Mouse (Mus musculus): ENCODE measurements around the gene Lrp6. TPM values are rescaled to one million over a fixed set of nuclear protein-coding genes. Genes with fewer than 3 reads are reported as not detected.

Lrp6 gene
- polyA plus RNA-seq, 1 experiment from 2014 or later: 14.6 TPM

- no peaks in the 10 kb centered on the region for H3K4me1 ChIP-seq
- ATAC-seq (ENCODE audit: low FRiP score): no peak
- WGBS: 96% methylated on average over 10 of the region's 10 CpGs
These were observed 87.3 kb downstream of the Lrp6 start for GRCm38 (mm10) chr6:134479481-134479880.

GRCm38 (mm10) chr6:134473143-134473561 is 93.6 kb downstream of the Lrp6 start:
- Histone ChIP-seq H3K27me3 (replicated peaks) (no peaks in the 10 kb centered on the region), H3K9me3 (replicated peaks) (no peaks in the 10 kb centered on the region), H3K4me1 (no peaks in the 10 kb centered on the region), H3K36me3 (peaks cover 17% of the 10 kb centered on the region), H3K27ac (replicated peaks) (no peak overlapping the region), H3K4me3 (replicated peaks) (no peak overlapping the region), H3K9ac (replicated peaks) (no peak overlapping the region), H3K4me2 (no peak overlapping the region)
- no peak for ATAC-seq (ENCODE audit: low FRiP score)
- 88% methylated on average over 7 of the region's 7 CpGs for WGBS

More at GRCm38 (mm10) chr6:134479481-134479880, 87.3 kb downstream of the Lrp6 start:
- no peak overlapping the region for H3K27ac ChIP-seq (replicated peaks)
- no peaks in the 10 kb centered on the region for H3K27me3 ChIP-seq (replicated peaks)
- H3K36me3 ChIP-seq: peaks cover 23% of the 10 kb centered on the region
- no peak overlapping the region for H3K4me3 ChIP-seq (replicated peaks)
- no peak overlapping the region for H3K9ac ChIP-seq (replicated peaks)
- no peaks in the 10 kb centered on the region for H3K9me3 ChIP-seq (replicated peaks)
- H3K4me2 ChIP-seq: no peak overlapping the region

GRCm38 (mm10) chr6:134470857-134471256 is 95.9 kb downstream of the Lrp6 start:
- no peak overlapping the region for H3K4me3 ChIP-seq (replicated peaks)
- H3K4me1 ChIP-seq: no peaks in the 10 kb centered on the region
- no peak overlapping the region for H3K4me2 ChIP-seq
- no peaks in the 10 kb centered on the region for H3K27me3 ChIP-seq (replicated peaks)
- 0 out of 2 replicates have a peak overlapping the region, but pooled peaks have one; percentile 18 for H3K27ac ChIP-seq (replicated peaks)
- no peak for ATAC-seq (ENCODE audit: low FRiP score)
- peaks cover 22% of the 10 kb centered on the region for H3K36me3 ChIP-seq
- WGBS: 81% methylated on average over 14 of the region's 14 CpGs
- H3K9me3 ChIP-seq (replicated peaks): no peaks in the 10 kb centered on the region
- no peak overlapping the region for H3K9ac ChIP-seq (replicated peaks)

GRCm38 (mm10) chr6:134469297-134469696 is 97.5 kb downstream of the Lrp6 start:
- Histone ChIP-seq H3K4me2 (no peak overlapping the region), H3K4me3 (replicated peaks) (no peak overlapping the region), H3K27ac (replicated peaks) (no peak overlapping the region), H3K9me3 (replicated peaks) (no peaks in the 10 kb centered on the region), H3K36me3 (peaks cover 32% of the 10 kb centered on the region), H3K27me3 (replicated peaks) (no peaks in the 10 kb centered on the region), H3K9ac (replicated peaks) (no peak overlapping the region), H3K4me1 (no peaks in the 10 kb centered on the region)
- ATAC-seq (ENCODE audit: low FRiP score): no peak
- WGBS: 98% methylated on average over 2 of the region's 2 CpGs

GRCm38 (mm10) chr6:134466671-134467229 is 100.0 kb downstream of the Lrp6 start:
- H3K27ac ChIP-seq (replicated peaks): no peak overlapping the region
- no peaks in the 10 kb centered on the region for H3K27me3 ChIP-seq (replicated peaks)
- H3K4me1 ChIP-seq: no peaks in the 10 kb centered on the region
- H3K9me3 ChIP-seq (replicated peaks): no peaks in the 10 kb centered on the region
- peaks cover 39% of the 10 kb centered on the region for H3K36me3 ChIP-seq
- no peak for ATAC-seq (ENCODE audit: low FRiP score)
- no peak overlapping the region for H3K9ac ChIP-seq (replicated peaks)
- H3K4me3 ChIP-seq (replicated peaks): no peak overlapping the region
- WGBS: 81% methylated on average over 10 of the region's 10 CpGs
- no peak overlapping the region for H3K4me2 ChIP-seq

- H3K4me2 ChIP-seq: no peak overlapping the region
- WGBS: 88% methylated on average over 6 of the region's 6 CpGs
- H3K9me3 ChIP-seq (replicated peaks): no peaks in the 10 kb centered on the region
- H3K27me3 ChIP-seq (replicated peaks): no peaks in the 10 kb centered on the region
- no peak overlapping the region for H3K9ac ChIP-seq (replicated peaks)
- no peak overlapping the region for H3K27ac ChIP-seq (replicated peaks)
- no peaks in the 10 kb centered on the region for H3K4me1 ChIP-seq
- H3K36me3 ChIP-seq: peaks cover 52% of the 10 kb centered on the region
- ATAC-seq (ENCODE audit: low FRiP score): no peak
- H3K4me3 ChIP-seq (replicated peaks): no peak overlapping the region
These were observed 105.6 kb downstream of the Lrp6 start for GRCm38 (mm10) chr6:134461175-134461574.

- H3K9me3 ChIP-seq (replicated peaks): no peaks in the 10 kb centered on the region
- H3K4me2 ChIP-seq: no peak overlapping the region
- WGBS: 90% methylated on average over 1 of the region's 1 CpGs
- H3K4me3 ChIP-seq (replicated peaks): no peak overlapping the region
- no peaks in the 10 kb centered on the region for H3K27me3 ChIP-seq (replicated peaks)
- H3K36me3 ChIP-seq: peaks cover 69% of the 10 kb centered on the region
- no peak overlapping the region for H3K27ac ChIP-seq (replicated peaks)
- no peak for ATAC-seq (ENCODE audit: low FRiP score)
- H3K9ac ChIP-seq (replicated peaks): no peak overlapping the region
- no peaks in the 10 kb centered on the region for H3K4me1 ChIP-seq
These were observed 108.4 kb downstream of the Lrp6 start for GRCm38 (mm10) chr6:134458376-134458775.

DNA sequence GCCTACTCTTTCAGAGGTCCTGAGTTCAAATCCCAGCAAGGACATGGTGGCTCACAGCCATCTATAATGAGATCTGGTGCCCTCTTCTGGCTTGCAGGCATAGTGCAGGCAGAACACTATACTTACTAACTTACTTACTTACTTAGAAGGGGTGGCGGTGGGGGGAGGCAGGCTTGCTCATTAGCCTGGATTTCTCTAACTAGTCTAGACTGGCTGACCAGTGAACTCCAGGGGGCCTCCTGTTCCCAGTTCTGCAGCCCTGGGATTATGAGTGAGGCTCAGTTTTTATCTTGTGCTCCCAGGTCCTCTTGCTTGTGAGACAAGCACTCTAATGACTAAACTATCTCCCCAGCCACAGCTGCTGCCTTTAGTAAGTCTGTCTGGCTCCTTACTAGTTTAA is 112.7 kb downstream of the Lrp6 start:
- no peak overlapping the region for H3K4me3 ChIP-seq (replicated peaks)
- 95% methylated on average over 1 of the region's 1 CpGs for WGBS
- no peak for ATAC-seq (ENCODE audit: low FRiP score)
- peaks cover 79% of the 10 kb centered on the region for H3K36me3 ChIP-seq
- H3K27ac ChIP-seq (replicated peaks): no peak overlapping the region
- H3K4me2 ChIP-seq: no peak overlapping the region
- no peaks in the 10 kb centered on the region for H3K27me3 ChIP-seq (replicated peaks)
- H3K4me1 ChIP-seq: 0 out of 2 replicates have a peak, but pooled peaks cover 3% of the 10 kb centered on the region
- no peak overlapping the region for H3K9ac ChIP-seq (replicated peaks)
- no peaks in the 10 kb centered on the region for H3K9me3 ChIP-seq (replicated peaks)

GRCm38 (mm10) chr6:134450661-134451119 is 116.1 kb downstream of the Lrp6 start:
- Histone ChIP-seq H3K9ac (replicated peaks) (no peak overlapping the region), H3K9me3 (replicated peaks) (no peaks in the 10 kb centered on the region), H3K36me3 (peaks cover 58% of the 10 kb centered on the region), H3K27ac (replicated peaks) (no peak overlapping the region), H3K4me2 (no peak overlapping the region), H3K4me3 (replicated peaks) (no peak overlapping the region), H3K27me3 (replicated peaks) (no peaks in the 10 kb centered on the region), H3K4me1 (0 out of 2 replicates have a peak, but pooled peaks cover 3% of the 10 kb centered on the region)
- WGBS: 61% methylated on average over 14 of the region's 14 CpGs
- peak; percentile 61 for ATAC-seq (ENCODE audit: low FRiP score)

DNA sequence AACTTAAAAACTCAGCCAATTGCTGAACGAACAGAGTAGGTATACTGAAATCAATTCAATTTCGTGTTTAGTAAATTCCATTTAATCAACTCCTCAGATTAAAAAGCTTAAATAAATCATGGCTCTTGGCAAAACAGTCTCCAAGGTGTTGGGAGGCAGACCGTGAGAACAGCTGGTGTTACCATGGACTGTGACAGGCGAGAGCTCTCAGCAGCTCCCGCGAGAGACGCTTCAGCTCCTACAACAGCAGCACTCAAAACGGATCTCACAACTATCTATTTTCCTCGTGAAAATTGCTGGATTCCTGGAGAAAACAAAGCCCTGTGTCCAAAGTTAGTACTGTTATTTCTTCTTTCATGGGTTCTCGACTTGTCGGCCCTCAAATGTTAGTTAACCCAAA is 116.8 kb downstream of the Lrp6 start:
- peaks cover 54% of the 10 kb centered on the region for H3K36me3 ChIP-seq
- no peak overlapping the region for H3K27ac ChIP-seq (replicated peaks)
- H3K27me3 ChIP-seq (replicated peaks): no peaks in the 10 kb centered on the region
- no peak for ATAC-seq (ENCODE audit: low FRiP score)
- H3K4me3 ChIP-seq (replicated peaks): no peak overlapping the region
- 0 out of 2 replicates have a peak, but pooled peaks cover 3% of the 10 kb centered on the region for H3K4me1 ChIP-seq
- 52% methylated on average over 11 of the region's 11 CpGs for whole genome bisulfite sequencing
- H3K4me2 ChIP-seq: no peak overlapping the region
- H3K9me3 ChIP-seq (replicated peaks): no peaks in the 10 kb centered on the region
- H3K9ac ChIP-seq (replicated peaks): no peak overlapping the region

DNA sequence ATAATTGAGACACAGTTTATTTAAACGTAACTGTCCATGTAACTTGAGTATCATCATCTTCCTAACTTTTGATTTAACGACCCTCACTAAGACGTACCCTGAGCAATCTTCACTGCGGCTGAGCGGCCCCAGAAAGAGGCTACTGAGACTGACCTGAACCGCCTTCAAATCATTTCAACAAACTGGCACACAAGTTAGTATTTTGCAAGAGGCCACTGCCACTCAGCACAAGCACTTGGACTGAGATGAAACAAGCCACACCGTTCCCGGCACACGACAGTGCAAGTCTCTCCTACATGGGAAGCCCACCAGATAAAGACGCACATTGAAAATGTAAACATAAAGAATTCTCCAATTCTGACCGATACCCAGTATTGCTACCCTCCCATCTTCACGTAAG is 118.3 kb downstream of the Lrp6 start:
- Histone ChIP-seq H3K4me1 (0 out of 2 replicates have a peak, but pooled peaks cover 3% of the 10 kb centered on the region), H3K9me3 (replicated peaks) (no peaks in the 10 kb centered on the region), H3K4me3 (replicated peaks) (no peak overlapping the region), H3K4me2 (no peak overlapping the region), H3K27ac (replicated peaks) (no peak overlapping the region), H3K27me3 (replicated peaks) (no peaks in the 10 kb centered on the region), H3K9ac (replicated peaks) (no peak overlapping the region), H3K36me3 (peaks cover 41% of the 10 kb centered on the region)
- 95% methylated on average over 12 of the region's 12 CpGs for WGBS
- no peak for ATAC-seq (ENCODE audit: low FRiP score)

DNA sequence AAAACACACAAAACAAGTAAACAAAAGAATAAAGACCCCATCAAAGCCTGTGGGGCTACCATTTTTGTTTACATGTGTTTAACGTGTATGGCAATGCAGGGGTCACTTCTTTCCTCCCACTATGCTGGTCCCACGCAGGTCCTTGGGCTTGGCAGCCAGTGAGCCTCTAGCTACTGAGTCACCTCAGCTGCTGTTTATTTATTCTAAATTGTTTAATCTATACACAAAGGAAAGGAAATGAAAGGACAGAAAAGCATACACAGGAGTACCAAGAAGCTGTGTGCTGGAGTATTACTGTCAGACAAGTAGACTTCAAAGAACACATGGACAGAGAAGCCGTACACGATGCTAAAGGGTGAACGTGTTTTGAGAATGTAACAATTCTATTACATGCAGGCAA is 122.8 kb downstream of the Lrp6 start:
- H3K36me3 ChIP-seq: peaks cover 9% of the 10 kb centered on the region
- no peak for ATAC-seq (ENCODE audit: low FRiP score)
- H3K27me3 ChIP-seq (replicated peaks): no peaks in the 10 kb centered on the region
- no peak overlapping the region for H3K4me3 ChIP-seq (replicated peaks)
- no peak overlapping the region for H3K4me2 ChIP-seq
- no peak overlapping the region for H3K27ac ChIP-seq (replicated peaks)
- H3K4me1 ChIP-seq: peaks cover 14% of the 10 kb centered on the region
- 82% methylated on average over 5 of the region's 5 CpGs for WGBS
- no peak overlapping the region for H3K9ac ChIP-seq (replicated peaks)
- H3K9me3 ChIP-seq (replicated peaks): no peaks in the 10 kb centered on the region
